Comparison of ENCODE assay signal across 27 mouse cellular contexts in genomic region chr6:85013906-85014305, GRCm38 (mm10). TPM values are rescaled to one million over a fixed set of nuclear protein-coding genes. Genes with fewer than 3 reads are reported as not detected.
DNase-seq lines count a peak whose midpoint lies in the region; ATAC-seq and TF ChIP-seq lines count a peak whose summit lies in the region.
"Had no signal": no experiment of that assay in that cellular context is flagged by ENCODE, and none has a peak within 500 bp of the region (broad histone marks: within the 10 kb centered on the region; RNA-seq: fewer than 3 reads in every experiment).

No protein-coding gene starts in this region.

- H3K27ac ChIP-seq in lung, postnatal 0 days (ENCODE audit: low read length): no peak overlapping the region
- H3K27ac ChIP-seq in liver, postnatal 0 days (ENCODE audit: low read depth): no peak overlapping the region
- H3K27ac ChIP-seq in hindbrain, embryonic 10.5 days: no peak overlapping the region
- H3K27ac ChIP-seq: embryonic facial prominence, embryonic 12.5 days; embryonic facial prominence, embryonic 15.5 days; forebrain, embryonic 12.5 days; forebrain, embryonic 15.5 days; heart, embryonic 15.5 days; hindbrain, embryonic 14.5 days; hindbrain, postnatal 0 days had no signal

- no peak overlapping the region for H3K4me2 ChIP-seq in lung, postnatal 0 days (replicated peaks; ENCODE audit: low read depth, low read length)
- no peak overlapping the region for H3K4me2 ChIP-seq in liver, postnatal 0 days (ENCODE audit: low read depth, low read length)
- H3K4me2 ChIP-seq: embryonic facial prominence, embryonic 12.5 days; embryonic facial prominence, embryonic 15.5 days; forebrain, embryonic 12.5 days; forebrain, embryonic 15.5 days; heart, embryonic 12.5 days; heart, embryonic 15.5 days; hindbrain, embryonic 14.5 days had no signal

- DNase-seq in lung, postnatal 0 days (ENCODE audit: low spot score): peak; percentile 39
- DNase-seq in lung, adult 2 months: no peak
- DNase-seq in NIH3T3 (ENCODE audit: low read depth): peak; percentile 14
- DNase-seq in ZHBTc4 (ENCODE audit: low read depth, low spot score): peak; percentile 18
- no peak for DNase-seq in liver, postnatal 0 days
- DNase-seq in testis, postnatal 14 days (ENCODE audit: low spot score): no peak
- no peak for DNase-seq in hindbrain, embryonic 10.5 days (ENCODE audit: low spot score)
- DNase-seq: adrenal gland, adult 2 months; adrenal gland, postnatal 36 days; cerebellum, adult 18-20 months; cerebellum, adult 9-10 months; cerebellum, postnatal 25 days; gastrocnemius, postnatal 10 days; heart, adult 11 months; heart, postnatal 10 days; heart, postnatal 36 days; kidney, adult 2 months had no signal

- no peaks in the 10 kb centered on the region for H3K27me3 ChIP-seq in lung, postnatal 0 days (replicated peaks; ENCODE audit: insufficient read depth, low read length)
- no peaks in the 10 kb centered on the region for H3K27me3 ChIP-seq in liver, postnatal 0 days (ENCODE audit: insufficient read depth, low read length)
- H3K27me3 ChIP-seq in hindbrain, embryonic 10.5 days (ENCODE audit: insufficient read depth, poor library complexity, severe bottlenecking): no peaks in the 10 kb centered on the region
- H3K27me3 ChIP-seq: embryonic facial prominence, embryonic 12.5 days; embryonic facial prominence, embryonic 15.5 days; forebrain, embryonic 12.5 days; forebrain, embryonic 15.5 days; heart, embryonic 12.5 days; heart, embryonic 15.5 days had no signal

- no peak overlapping the region for H3K4me3 ChIP-seq in lung, postnatal 0 days (ENCODE audit: low read depth, low read length)
- no peak overlapping the region for H3K4me3 ChIP-seq in lung, adult 2 months (replicated peaks; ENCODE audit: extremely low read depth, low read depth, low read length)
- no peak overlapping the region for H3K4me3 ChIP-seq in liver, postnatal 0 days (ENCODE audit: low read depth, low read length)
- H3K4me3 ChIP-seq in hindbrain, embryonic 10.5 days: no peak overlapping the region
- H3K4me3 ChIP-seq: embryonic facial prominence, embryonic 12.5 days; embryonic facial prominence, embryonic 15.5 days; erythroblast, embryonic 14.5 days; forebrain, embryonic 12.5 days; forebrain, embryonic 15.5 days; heart, embryonic 12.5 days; heart, embryonic 15.5 days had no signal

- H3K9me3 ChIP-seq in lung, postnatal 0 days (ENCODE audit: low read length): no peaks in the 10 kb centered on the region
- no peaks in the 10 kb centered on the region for H3K9me3 ChIP-seq in liver, postnatal 0 days (ENCODE audit: low read length)
- no peaks in the 10 kb centered on the region for H3K9me3 ChIP-seq in hindbrain, embryonic 10.5 days
- H3K9me3 ChIP-seq: embryonic facial prominence, embryonic 12.5 days; embryonic facial prominence, embryonic 15.5 days; forebrain, embryonic 12.5 days; forebrain, embryonic 15.5 days; heart, embryonic 12.5 days; heart, embryonic 15.5 days had no signal

- no peaks in the 10 kb centered on the region for H3K4me1 ChIP-seq in lung, postnatal 0 days (ENCODE audit: insufficient read depth, low read depth, low read length)
- H3K4me1 ChIP-seq in lung, adult 2 months (ENCODE audit: control insufficient read depth, insufficient read depth, low read length): no peaks in the 10 kb centered on the region
- H3K4me1 ChIP-seq in liver, postnatal 0 days (ENCODE audit: insufficient read depth): no peaks in the 10 kb centered on the region
- H3K4me1 ChIP-seq in hindbrain, embryonic 10.5 days (replicated peaks): no peaks in the 10 kb centered on the region
- H3K4me1 ChIP-seq: embryonic facial prominence, embryonic 12.5 days; embryonic facial prominence, embryonic 15.5 days; forebrain, embryonic 15.5 days; heart, embryonic 15.5 days had no signal

- no peak for TF ChIP-seq POLR2A in lung, adult 2 months (IDR thresholded peaks at IDR 0.05; ENCODE audit: borderline replicate concordance, extremely low read depth, low read depth, low read length)

- TF ChIP-seq CTCF in lung, postnatal 0 days (IDR thresholded peaks at IDR 0.05): no peak
- TF ChIP-seq CTCF in lung, adult 2 months (IDR thresholded peaks at IDR 0.05; ENCODE audit: insufficient read depth, low read length): no peak
- no peak for TF ChIP-seq CTCF in liver, postnatal 0 days (IDR thresholded peaks at IDR 0.05; ENCODE audit: low read depth)

- no peaks in the 10 kb centered on the region for H3K36me3 ChIP-seq in lung, postnatal 0 days (ENCODE audit: insufficient read depth, low read length)
- H3K36me3 ChIP-seq in liver, postnatal 0 days (replicated peaks; ENCODE audit: insufficient read depth, low read length): no peaks in the 10 kb centered on the region
- H3K36me3 ChIP-seq in hindbrain, embryonic 10.5 days: no peaks in the 10 kb centered on the region
- H3K36me3 ChIP-seq: embryonic facial prominence, embryonic 12.5 days; embryonic facial prominence, embryonic 15.5 days; forebrain, embryonic 12.5 days; forebrain, embryonic 15.5 days; heart, embryonic 12.5 days; heart, embryonic 15.5 days had no signal

- ATAC-seq in lung, postnatal 0 days: peak; percentile 50; the same call in 1 of the 2 replicates
- no peak for ATAC-seq in liver, postnatal 0 days
- ATAC-seq: forebrain, embryonic 15.5 days; hindbrain, postnatal 0 days; intestine, postnatal 0 days had no signal

- TF ChIP-seq EP300 in lung, postnatal 0 days (IDR thresholded peaks at IDR 0.05): no peak
- no peak for TF ChIP-seq EP300 in liver, postnatal 0 days (IDR thresholded peaks at IDR 0.05; ENCODE audit: low read depth)

- WGBS in lung, postnatal 0 days: 78% methylated on average over 2 of the region's 2 CpGs
- WGBS in lung, adult 2 months: 66% methylated on average over 2 of the region's 2 CpGs
- WGBS in liver, postnatal 0 days (ENCODE audit: insufficient replicate concordance): 81% methylated on average over 2 of the region's 2 CpGs
- 93% methylated on average over 2 of the region's 2 CpGs for WGBS in hindbrain, embryonic 10.5 days

- H3K9ac ChIP-seq in lung, postnatal 0 days (replicated peaks; ENCODE audit: low read depth): no peak overlapping the region
- H3K9ac ChIP-seq in liver, postnatal 0 days (replicated peaks): no peak overlapping the region
- H3K9ac ChIP-seq: embryonic facial prominence, embryonic 12.5 days; embryonic facial prominence, embryonic 15.5 days; forebrain, embryonic 12.5 days; forebrain, embryonic 15.5 days; heart, embryonic 12.5 days; heart, embryonic 15.5 days; hindbrain, embryonic 14.5 days had no signal

RNA-seq across cellular contexts. Expression of gene Exoc6b, which starts 55.4 kb away (rescaled TPM):
- 14.8 and 16.1 TPM in 2 replicates for polyA plus RNA-seq in lung, postnatal 0 days (2015; fragmentation: Nextera tagmentation; extraction: Ambion mirVana)
- 8.7 and 14.3 TPM in 2 replicates for polyA plus RNA-seq in lung, adult 2 months (2012; rRNA removed)
- polyA plus RNA-seq in liver, postnatal 0 days (2015; fragmentation: Nextera tagmentation; extraction: Ambion mirVana): 2.0 and 2.4 TPM in 2 replicates
- polyA plus RNA-seq in hindbrain, embryonic 10.5 days (2016; fragmentation: Nextera tagmentation; extraction: Ambion mirVana): 22.6 and 30.2 TPM in 2 replicates
- polyA plus RNA-seq: erythroblast, embryonic 14.5 days had no signal

Comparison
In these comparisons a context has a peak if more than half of its experiments do, and no peak if none do; other contexts are left out.
1. DNase-seq: peak in lung, postnatal 0 days (single experiment), NIH3T3 (single experiment) and ZHBTc4 (single experiment); none in lung, adult 2 months (single experiment), liver, postnatal 0 days (single experiment), testis, postnatal 14 days (single experiment) and hindbrain, embryonic 10.5 days (single experiment).